Comparison of ENCODE assay signal across 12 mouse cellular contexts in genomic region chr6:87567686-87568593, GRCm38 (mm10). TPM values are rescaled to one million over a fixed set of nuclear protein-coding genes. Genes with fewer than 3 reads are reported as not detected.
A peak's percentile ranks its signal among the peaks of the same experiment; 100 is the strongest.
DNase-seq lines count a peak whose midpoint lies in the region; ATAC-seq lines count a peak whose summit lies in the region.
"Had no signal": no experiment of that assay in that cellular context is flagged by ENCODE, and none has a peak within 500 bp of the region (broad histone marks: within the 10 kb centered on the region; RNA-seq: fewer than 3 reads in every experiment).

No protein-coding gene starts in this region.

- WGBS in midbrain, embryonic 11.5 days: 50% methylated on average over 9 of the region's 9 CpGs
- WGBS in hindbrain, embryonic 16.5 days: 59% methylated on average over 9 of the region's 9 CpGs

- H3K9ac ChIP-seq in midbrain, embryonic 11.5 days (ENCODE audit: low read length): no peak overlapping the region
- H3K9ac ChIP-seq in hindbrain, embryonic 16.5 days (ENCODE audit: low read depth, low read length): no peak overlapping the region
- H3K9ac ChIP-seq: midbrain, embryonic 15.5 days; neural tube, embryonic 13.5 days had no signal

- DNase-seq in gastrocnemius, adult 18-20 months (ENCODE audit: low spot score): peak; percentile 52
- no peak for DNase-seq in gastrocnemius, postnatal 4 days (ENCODE audit: low spot score in 2 of 2)
- peak; percentile 56 for DNase-seq in ES-CJ7 (ENCODE audit: low read depth, low spot score)
- DNase-seq in gastrocnemius, postnatal 25 days: peak; percentile 68
- peak; percentile 78 for DNase-seq in lung, postnatal 10 days
- DNase-seq in midbrain, embryonic 11.5 days (ENCODE audit: low spot score, missing footprints): no peak
- DNase-seq in cerebellum, adult 9-11 months: no peak
- DNase-seq: adrenal gland, postnatal 14 days; B cell, adult 2 months had no signal

- H3K36me3 ChIP-seq in midbrain, embryonic 11.5 days (ENCODE audit: control insufficient read depth, insufficient read depth, low read length): no peaks in the 10 kb centered on the region
- no peaks in the 10 kb centered on the region for H3K36me3 ChIP-seq in hindbrain, embryonic 16.5 days (ENCODE audit: control insufficient read depth, insufficient read depth, low read length)
- H3K36me3 ChIP-seq: midbrain, embryonic 15.5 days; neural tube, embryonic 13.5 days had no signal

- H3K4me2 ChIP-seq in midbrain, embryonic 11.5 days: no peak overlapping the region
- no peak overlapping the region for H3K4me2 ChIP-seq in hindbrain, embryonic 16.5 days (ENCODE audit: low read length)
- H3K4me2 ChIP-seq: midbrain, embryonic 15.5 days; neural tube, embryonic 13.5 days had no signal

- no peaks in the 10 kb centered on the region for H3K27me3 ChIP-seq in midbrain, embryonic 11.5 days (ENCODE audit: control insufficient read depth, insufficient read depth, low read length)
- H3K27me3 ChIP-seq in hindbrain, embryonic 16.5 days (replicated peaks; ENCODE audit: control insufficient read depth, insufficient read depth, low read length): no peaks in the 10 kb centered on the region
- H3K27me3 ChIP-seq: midbrain, embryonic 15.5 days; neural tube, embryonic 13.5 days had no signal

- no peaks in the 10 kb centered on the region; the same call in 1 of the 2 replicates for H3K9me3 ChIP-seq in midbrain, embryonic 11.5 days (ENCODE audit: control insufficient read depth, low read length)
- H3K9me3 ChIP-seq in hindbrain, embryonic 16.5 days (ENCODE audit: control insufficient read depth, low read length): no peaks in the 10 kb centered on the region
- H3K9me3 ChIP-seq: midbrain, embryonic 15.5 days; neural tube, embryonic 13.5 days had no signal

- ATAC-seq in midbrain, embryonic 11.5 days (ENCODE audit: low FRiP score): no peak
- ATAC-seq in hindbrain, embryonic 16.5 days: no peak
- ATAC-seq: midbrain, embryonic 15.5 days had no signal

- no peak overlapping the region for H3K4me3 ChIP-seq in midbrain, embryonic 11.5 days (ENCODE audit: low read depth, low read length)
- H3K4me3 ChIP-seq in hindbrain, embryonic 16.5 days (ENCODE audit: low read length): no peak overlapping the region
- H3K4me3 ChIP-seq: midbrain, embryonic 15.5 days; neural tube, embryonic 13.5 days had no signal

- H3K4me1 ChIP-seq in midbrain, embryonic 11.5 days (ENCODE audit: control insufficient read depth, insufficient read depth, low read length): no peaks in the 10 kb centered on the region
- no peaks in the 10 kb centered on the region for H3K4me1 ChIP-seq in hindbrain, embryonic 16.5 days (ENCODE audit: control insufficient read depth, insufficient read depth, low read depth, low read length)
- H3K4me1 ChIP-seq: midbrain, embryonic 15.5 days; neural tube, embryonic 13.5 days had no signal

- no peak overlapping the region for H3K27ac ChIP-seq in midbrain, embryonic 11.5 days (ENCODE audit: low read depth, low read length)
- no peak overlapping the region for H3K27ac ChIP-seq in hindbrain, embryonic 16.5 days (ENCODE audit: low read depth, low read length)
- H3K27ac ChIP-seq: midbrain, embryonic 15.5 days; neural tube, embryonic 13.5 days had no signal

RNA-seq across cellular contexts. Expression of gene Prokr1, which starts 22.6 kb away (rescaled TPM):
- 1 to 10 TPM in 1 of 2 experiments, under 1 TPM in 1; 0.98 to 1.5 TPM for total RNA-seq in gastrocnemius, adult 18-20 months (2021)
- total RNA-seq in gastrocnemius, postnatal 4 days (2021): 1 to 10 TPM; 7.9 to 9.3 TPM
- total RNA-seq in gastrocnemius, postnatal 25 days (2021): 1 to 10 TPM; 2.1 to 2.3 TPM
- 3.1 and 3.5 TPM in 2 replicates for polyA plus RNA-seq in midbrain, embryonic 11.5 days (2014; fragmentation: Nextera tagmentation; extraction: Ambion mirVana)
- 2.2 and 2.7 TPM in 2 replicates for polyA plus RNA-seq in hindbrain, embryonic 16.5 days (2015; fragmentation: Nextera tagmentation; extraction: Ambion mirVana)

RNA-seq across cellular contexts. Expression of gene Arhgap25, which starts 34.9 kb away (rescaled TPM):
- under 1 TPM; 0.57 to 0.87 TPM for total RNA-seq in gastrocnemius, adult 18-20 months (2021)
- 1 to 10 TPM; 4.4 to 4.6 TPM for total RNA-seq in gastrocnemius, postnatal 4 days (2021)
- total RNA-seq in gastrocnemius, postnatal 25 days (2021): 1 to 10 TPM in 1 of 2 experiments, under 1 TPM in 1; 0.82 to 1.3 TPM
- 1.7 and 2.3 TPM in 2 replicates for polyA plus RNA-seq in midbrain, embryonic 11.5 days (2014; fragmentation: Nextera tagmentation; extraction: Ambion mirVana)
- 2.1 and 2.2 TPM in 2 replicates for polyA plus RNA-seq in hindbrain, embryonic 16.5 days (2015; fragmentation: Nextera tagmentation; extraction: Ambion mirVana)

Comparison
In these comparisons a context has a peak if more than half of its experiments do, and no peak if none do; other contexts are left out.
1. DNase-seq: peak in gastrocnemius, adult 18-20 months (single experiment), ES-CJ7 (single experiment), gastrocnemius, postnatal 25 days (single experiment) and lung, postnatal 10 days (single experiment); none in gastrocnemius, postnatal 4 days (0 of 2), midbrain, embryonic 11.5 days (single experiment) and cerebellum, adult 9-11 months (single experiment).